Mouse (Mus musculus) heart, postnatal 0 days (tissue): ENCODE data around the gene Erc1. TPM values are rescaled to one million over a fixed set of nuclear protein-coding genes. Genes with fewer than 3 reads are reported as not detected.

Experiments used
- ATAC-seq: fragments of 200-750 bp; cut with Nextera tagmentation; 2 replicates; pipeline ENCODE4 v1.8.0; 2017; ENCODE audit warnings: low read depth, moderate number of reproducible peaks, moderate library complexity; ENCODE audit not compliant: insufficient read depth
- DNase-seq: peaks from one replicate; pipeline ENCODE4 v3.0.0-alpha.2; 2016; ENCODE audit warnings: low spot score
- H3K27ac ChIP-seq: fragments of 300-500 bp; sonication (generic); 2 replicates; pipeline ENCODE4 v1.5.1; 2014; ENCODE audit warnings: low read depth, mild to moderate bottlenecking
- H3K27me3 ChIP-seq: fragments of 300-500 bp; sonication (generic); 2 replicates; pipeline ENCODE4 v1.6.1; 2014; ENCODE audit warnings: low read length, mixed read lengths; ENCODE audit not compliant: control insufficient read depth, insufficient read depth
- H3K36me3 ChIP-seq: fragments of 300-500 bp; sonication (generic); replicated peaks from 2 replicates; pipeline ENCODE4 v1.6.1; 2014; ENCODE audit warnings: low read length, mixed read lengths; ENCODE audit not compliant: control insufficient read depth, insufficient read depth
- H3K4me1 ChIP-seq: fragments of 300-500 bp; sonication (generic); 2 replicates; pipeline ENCODE4 v1.6.1; 2014; ENCODE audit warnings: antibody characterized with exemption; ENCODE audit not compliant: control insufficient read depth, insufficient read depth
- H3K4me2 ChIP-seq: fragments of 300-500 bp; sonication (generic); 2 replicates; pipeline ENCODE4 v1.6.1; 2014; ENCODE audit warnings: low read depth, mild to moderate bottlenecking, low read length, moderate library complexity
- H3K4me3 ChIP-seq: fragments of 300-500 bp; sonication (generic); 2 replicates; pipeline ENCODE4 v1.5.1; 2014; ENCODE audit warnings: low read depth, low read length
- H3K9ac ChIP-seq: fragments of 300-500 bp; sonication (generic); replicated peaks from 2 replicates; pipeline ENCODE4 v1.6.1; 2014; ENCODE audit warnings: low read depth, low read length, mixed read lengths
- H3K9me3 ChIP-seq: fragments of 300-500 bp; sonication (generic); replicated peaks from 2 replicates; pipeline ENCODE4 v1.6.1; 2016; ENCODE audit warnings: low read length; ENCODE audit not compliant: control insufficient read depth
- CTCF ChIP-seq: IDR thresholded peaks from 2 replicates; pipeline ENCODE4 v1.5.1; 2016; ENCODE audit warnings: antibody characterized with exemption, control low read depth, low read depth
- EP300 ChIP-seq: IDR thresholded peaks from 2 replicates; pipeline ENCODE4 v1.6.1; 2016; ENCODE audit warnings: antibody characterized with exemption, low read depth
- WGBS: fragments of 180-500 bp; shearing (Covaris S2); extraction: QIAGEN DNeasy Blood & Tissue Kit; methylation state at CpG from one replicate; pipeline ENCODE4 v1.1.7; 2014; 5-methylcytosine and 5-hydroxymethylcytosine counted together
- polyA plus RNA-seq: library from polyadenylated mRNA; unstranded; fragments of >200 nt; fragmentation: Nextera tagmentation; extraction: Ambion mirVana; gene quantifications from 2 replicates; pipeline ENCODE4 v1.2.1, GENCODE M21; 2015
- total RNA-seq: library from RNA; depleted of rRNA; stranded (reverse); fragments of >200 nt; gene quantifications from 2 replicates; pipeline ENCODE4 v1.2.3, GENCODE M21; 2014; ENCODE audit warnings: low replicate concordance

Erc1 gene
- total and polyA plus RNA-seq, 2 experiments from 2014 or later = 11.9 to 30.7 TPM

DNA sequence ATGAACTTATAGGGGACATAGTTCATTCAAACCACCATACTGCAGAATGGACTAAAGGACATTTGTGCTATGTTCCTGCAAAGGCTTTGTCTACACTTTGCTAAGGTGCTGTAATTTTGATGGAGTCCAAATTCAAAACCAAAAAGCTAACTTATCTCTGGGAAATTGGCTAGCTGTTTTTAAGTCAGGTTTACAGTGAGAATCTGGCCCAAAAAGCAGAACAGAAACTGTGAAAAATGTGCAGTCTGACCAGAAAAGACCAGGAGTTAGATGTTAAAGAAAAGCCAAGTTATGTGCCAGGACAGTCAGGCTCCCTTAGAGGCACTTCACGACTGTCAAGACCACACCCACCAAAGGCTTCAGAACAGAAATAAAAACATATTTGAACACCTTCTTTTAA is 79.2 kb downstream of the Erc1 start:
- no peaks in the 10 kb centered on the region for H3K27me3 ChIP-seq
- DNase-seq (no peak), ATAC-seq (no peak)
- no peaks in the 10 kb centered on the region for H3K9me3 ChIP-seq
- no peak overlapping the region for H3K4me2 ChIP-seq
- no peaks in the 10 kb centered on the region for H3K4me1 ChIP-seq
- H3K36me3 ChIP-seq = peaks cover 13% of the 10 kb centered on the region; the same call in 1 of the 2 replicates
- H3K9ac ChIP-seq = no peak overlapping the region
- no peak for TF ChIP-seq CTCF
- no peak for TF ChIP-seq EP300
- no peak overlapping the region for H3K4me3 ChIP-seq
- WGBS = 67% methylated on average over 1 of the region's 1 CpGs
- no peak overlapping the region for H3K27ac ChIP-seq

DNA sequence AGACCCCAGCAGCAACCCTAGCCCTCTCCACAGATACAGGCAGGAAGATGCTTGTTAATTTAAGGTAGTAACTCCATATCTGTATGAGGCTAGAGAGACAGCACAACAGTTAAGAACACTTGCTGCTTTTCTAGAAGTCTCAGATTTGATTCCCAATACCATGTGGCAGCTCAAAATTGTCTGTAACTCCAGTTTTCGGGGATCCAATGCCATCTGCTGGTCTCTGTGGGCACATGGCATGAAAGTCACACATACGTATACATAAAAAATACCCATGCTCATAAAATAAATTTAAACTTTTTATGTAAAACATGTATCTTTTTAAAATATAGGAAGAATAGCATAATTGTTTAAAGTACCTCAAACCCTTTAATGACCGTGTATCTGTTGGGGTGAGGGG is 83.6 kb downstream of the Erc1 start:
- ATAC-seq (no peak), DNase-seq (no peak)
- no peak overlapping the region for H3K4me2 ChIP-seq
- H3K27me3 ChIP-seq = no peaks in the 10 kb centered on the region
- no peak overlapping the region for H3K27ac ChIP-seq
- no peaks in the 10 kb centered on the region for H3K4me1 ChIP-seq
- TF ChIP-seq CTCF (no peak), EP300 (no peak)
- H3K4me3 ChIP-seq = no peak overlapping the region
- H3K9me3 ChIP-seq = no peaks in the 10 kb centered on the region
- 90% methylated on average over 3 of the region's 3 CpGs for WGBS
- no peak overlapping the region for H3K9ac ChIP-seq
- peaks cover 13% of the 10 kb centered on the region; the same call in 1 of the 2 replicates for H3K36me3 ChIP-seq

DNA sequence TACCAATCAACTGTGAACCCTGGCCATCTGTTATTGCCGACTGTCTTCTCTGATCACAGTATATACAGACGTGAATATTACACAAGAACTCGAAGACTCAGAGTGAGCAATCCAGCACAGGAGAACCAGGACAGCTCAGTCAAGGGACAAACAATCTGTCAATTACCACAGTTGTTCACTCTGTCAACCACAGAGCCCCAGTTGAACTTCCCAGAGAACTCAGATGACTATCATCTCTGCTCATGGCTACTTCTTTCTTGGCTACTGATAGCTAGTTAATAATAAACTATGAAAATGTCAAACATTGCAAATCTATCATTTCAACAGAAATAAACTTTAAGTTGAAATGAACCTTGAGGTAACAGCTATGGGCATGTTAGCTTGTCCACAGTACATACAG is 88.1 kb downstream of the Erc1 start:
- TF ChIP-seq CTCF (no peak), EP300 (no peak)
- no peak overlapping the region for H3K4me3 ChIP-seq
- WGBS = 87% methylated on average over 3 of the region's 3 CpGs
- H3K36me3 ChIP-seq = peaks cover 13% of the 10 kb centered on the region; the same call in 1 of the 2 replicates
- no peak for DNase-seq
- no peaks in the 10 kb centered on the region for H3K27me3 ChIP-seq
- H3K9ac ChIP-seq = no peak overlapping the region
- H3K9me3 ChIP-seq = no peaks in the 10 kb centered on the region
- no peak overlapping the region for H3K4me2 ChIP-seq
- ATAC-seq = no peak
- no peaks in the 10 kb centered on the region for H3K4me1 ChIP-seq
- H3K27ac ChIP-seq = no peak overlapping the region

DNA sequence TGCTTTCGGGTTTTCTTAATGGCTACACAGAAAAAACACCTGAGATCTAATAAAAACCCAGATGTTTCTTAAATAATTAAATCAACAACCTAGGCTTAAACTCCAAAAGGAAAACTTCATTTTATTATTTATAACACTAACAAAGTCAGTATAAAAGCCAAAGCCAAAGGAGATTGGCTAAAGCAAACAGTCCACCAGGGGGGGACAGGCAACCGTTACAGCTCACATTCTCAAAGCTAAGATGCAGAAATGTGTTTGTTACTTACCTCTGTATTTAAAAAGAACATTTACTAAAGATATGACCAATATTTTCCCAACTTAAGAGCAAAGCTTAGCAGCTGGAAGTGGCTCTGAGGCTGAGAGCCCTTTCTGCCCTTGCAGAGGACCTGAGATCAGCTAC is 89.5 kb downstream of the Erc1 start:
- DNase-seq (no peak), ATAC-seq (no peak)
- Histone ChIP-seq H3K9me3 (no peaks in the 10 kb centered on the region), H3K4me1 (no peaks in the 10 kb centered on the region), H3K27me3 (no peaks in the 10 kb centered on the region), H3K27ac (no peak overlapping the region), H3K36me3 (peaks cover 13% of the 10 kb centered on the region; the same call in 1 of the 2 replicates), H3K9ac (no peak overlapping the region), H3K4me2 (no peak overlapping the region), H3K4me3 (no peak overlapping the region)
- 85% methylated on average over 2 of the region's 2 CpGs for whole genome bisulfite sequencing
- TF ChIP-seq CTCF = peak; percentile 43
- TF ChIP-seq EP300 = no peak

DNA sequence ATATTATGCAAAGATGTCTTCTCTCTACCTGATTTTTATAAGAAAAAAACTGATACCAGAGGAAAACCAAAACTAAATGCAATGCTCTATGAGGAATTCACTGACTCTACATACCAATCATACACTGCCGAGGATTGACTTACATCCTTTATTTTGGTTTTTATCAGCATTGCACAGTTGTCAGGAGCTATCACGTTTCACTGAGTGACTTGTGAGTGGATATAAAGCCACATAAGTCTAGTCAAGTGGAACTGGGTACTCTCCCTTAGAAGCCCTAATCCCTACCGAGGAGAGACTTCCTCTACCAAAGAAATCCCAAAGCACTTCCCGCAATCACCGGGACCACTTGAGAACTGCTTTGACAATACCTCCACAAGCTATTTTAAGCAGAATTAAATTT is 90.2 kb downstream of the Erc1 start:
- Histone ChIP-seq H3K27ac (no peak overlapping the region), H3K4me1 (no peaks in the 10 kb centered on the region), H3K9me3 (no peaks in the 10 kb centered on the region), H3K36me3 (peaks cover 17% of the 10 kb centered on the region), H3K4me3 (no peak overlapping the region), H3K9ac (no peak overlapping the region), H3K27me3 (no peaks in the 10 kb centered on the region), H3K4me2 (no peak overlapping the region)
- no peak for DNase-seq
- TF ChIP-seq EP300 (no peak), CTCF (no peak)
- no peak for ATAC-seq
- WGBS = 23% methylated on average over 5 of the region's 5 CpGs

DNA sequence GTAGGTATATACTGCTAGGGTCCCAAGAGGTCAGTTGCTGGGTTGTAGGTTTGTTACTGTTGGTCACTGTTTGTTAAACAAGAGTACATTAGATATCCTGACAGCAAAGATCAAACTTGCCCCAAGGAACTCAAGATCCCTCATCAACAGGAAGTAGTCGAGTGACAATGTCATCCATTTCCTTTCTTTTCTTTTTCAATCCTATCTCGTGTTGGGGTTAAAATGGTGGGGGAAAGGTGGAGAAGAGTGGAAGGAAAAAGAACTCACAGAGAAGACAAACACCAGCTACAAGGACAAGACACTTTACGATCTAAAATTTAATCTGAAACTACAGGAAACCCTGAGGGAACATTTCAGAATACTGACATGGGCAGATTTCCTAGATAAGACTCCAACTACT is 92.1 kb downstream of the Erc1 start:
- no peaks in the 10 kb centered on the region for H3K27me3 ChIP-seq
- no peaks in the 10 kb centered on the region for H3K4me1 ChIP-seq
- 54% methylated on average over 3 of the region's 3 CpGs for WGBS
- no peak overlapping the region for H3K4me2 ChIP-seq
- ATAC-seq (no peak), DNase-seq (no peak)
- no peaks in the 10 kb centered on the region for H3K9me3 ChIP-seq
- H3K36me3 ChIP-seq = peaks cover 23% of the 10 kb centered on the region
- no peak overlapping the region for H3K4me3 ChIP-seq
- no peak for TF ChIP-seq EP300
- no peak for TF ChIP-seq CTCF
- H3K27ac ChIP-seq = no peak overlapping the region
- no peak overlapping the region for H3K9ac ChIP-seq
